Mouse (Mus musculus) regulatory T cell (primary cell): Measurements from ENCODE around the gene Castor2.

ENCODE experiments used
- in situ Hi-C: fragments of 300-600 bp; cut with MboI, MseI; formaldehyde crosslinking; loops from one replicate; pipeline ENCODE4 v1.15.1; 2025; ENCODE audit warnings: high pct_unique_total_duplicates

Gene Castor2

DNA sequence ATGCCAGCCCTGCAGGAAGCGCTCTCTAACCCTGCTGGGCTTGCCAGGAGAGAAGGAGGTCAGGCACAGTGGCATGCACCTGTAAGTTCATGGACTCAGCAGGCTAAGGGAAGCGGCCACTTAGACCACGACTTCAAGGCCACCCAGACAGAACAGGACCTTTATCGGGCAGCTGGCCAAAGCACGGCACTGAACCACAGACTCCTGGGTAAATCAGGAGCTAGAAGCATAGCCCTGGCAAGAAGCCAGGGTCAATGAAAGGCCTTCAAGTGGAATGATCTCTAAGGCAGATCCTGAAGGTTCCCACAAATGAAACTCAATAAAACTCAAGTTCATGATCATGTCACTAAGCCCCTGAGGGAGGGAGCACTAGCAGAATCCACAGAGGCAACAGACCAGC, 65.2 kb downstream of the Castor2 start:
- in situ Hi-C loops: no loop called here

DNA sequence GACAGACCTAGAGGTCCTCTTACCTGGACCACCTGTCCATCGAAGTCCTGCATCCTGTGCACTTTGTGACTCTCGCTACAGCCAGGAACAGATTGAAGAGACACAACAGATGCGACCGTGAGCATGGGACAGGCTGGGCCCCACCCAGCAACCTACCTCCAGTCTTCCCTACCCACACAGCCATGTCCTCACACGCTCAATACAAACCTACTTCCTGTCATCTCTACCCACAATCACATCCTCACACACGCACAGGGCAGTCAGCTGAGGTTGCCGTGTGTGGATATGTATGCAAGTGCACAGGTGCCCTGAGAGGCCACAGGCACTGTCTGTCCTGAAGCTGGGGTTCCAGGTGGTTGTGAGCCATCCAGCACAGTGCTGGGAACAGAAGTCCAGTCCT, 67.1 kb downstream of the Castor2 start:
- in situ Hi-C loops: no loop called here

DNA sequence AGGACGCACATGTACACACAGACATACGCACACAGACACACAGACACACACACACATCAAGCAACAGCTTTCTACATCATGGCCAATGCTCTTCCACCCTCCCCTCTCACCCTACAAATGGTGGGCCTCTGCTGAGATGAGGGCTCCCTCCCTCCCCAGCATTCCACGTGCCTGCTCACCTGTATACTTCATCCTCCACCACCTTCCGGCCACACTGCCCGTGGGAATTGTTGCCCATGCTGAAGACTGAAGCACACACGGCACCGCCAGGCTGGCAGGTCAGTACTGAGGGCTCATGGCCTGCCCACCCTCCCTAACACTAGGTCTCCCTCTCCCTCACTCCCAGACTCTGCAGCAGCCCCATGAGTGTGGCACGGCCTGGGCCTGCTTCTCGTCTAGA, 68.5 kb downstream of the Castor2 start:
- in situ Hi-C loops: no loop called here

DNA sequence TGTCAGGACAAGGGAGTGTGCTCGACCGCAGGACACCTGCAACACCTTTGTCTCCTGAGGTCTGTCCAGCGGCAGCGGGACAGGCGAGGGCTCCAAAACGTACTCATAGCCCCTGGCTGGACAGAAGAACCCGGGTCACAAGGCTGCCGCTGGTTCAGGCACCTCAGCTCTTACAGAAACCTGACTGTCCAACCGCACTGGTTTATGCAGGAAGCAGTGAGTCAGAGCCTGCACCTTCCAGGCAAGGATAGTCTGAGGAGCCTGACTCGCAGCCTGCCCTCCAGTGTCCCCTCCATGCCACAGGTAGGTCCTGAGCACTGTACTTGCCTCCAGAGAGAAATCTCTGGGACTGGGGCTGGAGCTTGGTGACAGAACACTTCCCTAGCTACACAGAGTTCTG, 69.7 kb downstream of the Castor2 start:
- in situ Hi-C loops: no loop called here

DNA sequence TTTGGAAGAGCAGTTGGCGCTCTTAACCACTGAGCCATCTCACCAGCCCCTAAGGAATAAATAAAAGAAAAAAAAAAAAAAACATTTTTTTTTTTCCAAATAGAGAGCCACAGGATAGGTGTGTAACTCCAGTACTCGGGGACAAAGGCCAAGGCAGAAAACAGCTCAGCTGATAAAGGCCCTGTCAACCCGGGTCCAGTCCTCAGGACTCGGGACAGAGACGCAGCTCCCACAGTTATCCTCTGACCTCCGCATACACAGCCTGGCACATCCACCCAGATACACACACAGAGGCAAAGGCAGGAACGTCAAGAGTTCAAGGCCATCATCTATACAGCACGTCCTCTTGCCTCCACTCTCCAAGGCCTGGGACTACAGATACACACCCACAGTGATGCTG, 70.7 kb downstream of the Castor2 start:
- in situ Hi-C loops: no loop called here

- in situ Hi-C loops: no loop called here
Measured at GRCm38 (mm10) chr5:134173206-134173605, 73.7 kb downstream of the Castor2 start.

GRCm38 (mm10) chr5:134175696-134176095, 76.2 kb downstream of the Castor2 start:
- in situ Hi-C loops: no loop called here

DNA sequence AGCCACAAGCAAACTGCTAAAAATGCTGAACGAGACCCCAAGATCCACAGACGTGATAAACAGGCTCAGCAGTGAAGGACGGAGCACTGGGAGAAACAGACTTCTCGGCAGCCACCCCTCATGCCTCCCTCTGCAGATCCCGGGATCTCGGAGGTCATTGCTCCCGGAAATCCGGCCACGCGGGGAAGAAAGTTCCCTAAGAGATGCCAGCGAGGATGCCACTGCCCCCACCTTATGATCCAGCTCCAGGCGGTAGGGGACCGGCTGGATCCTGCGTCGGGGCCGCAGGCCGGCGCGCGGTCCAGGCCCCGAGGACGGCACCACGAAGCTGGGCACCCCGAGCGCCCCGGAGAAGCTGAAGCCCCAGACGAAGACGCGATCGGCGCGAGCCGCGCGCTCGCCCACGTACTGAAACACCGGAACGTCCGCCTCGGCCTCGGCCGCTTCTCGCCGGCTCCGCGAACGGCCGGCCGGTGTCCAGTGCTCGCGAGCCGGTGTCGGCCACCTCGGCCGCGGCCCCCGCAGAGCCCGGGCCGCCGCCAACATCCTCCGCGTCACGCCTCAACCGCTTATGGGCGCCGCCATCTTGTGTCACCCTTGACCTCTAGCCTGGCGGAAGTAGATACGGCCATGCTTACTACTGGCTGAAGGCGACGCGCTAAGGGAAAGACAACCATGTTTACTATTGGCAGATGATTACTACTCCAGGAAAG, 76.8 kb downstream of the Castor2 start, which contains the start of gene Rcc1l:
Gene Rcc1l, minus strand, starts transcription at position 606 of the 713 bp plus-strand sequence.
- in situ Hi-C loops: no loop called here

DNA sequence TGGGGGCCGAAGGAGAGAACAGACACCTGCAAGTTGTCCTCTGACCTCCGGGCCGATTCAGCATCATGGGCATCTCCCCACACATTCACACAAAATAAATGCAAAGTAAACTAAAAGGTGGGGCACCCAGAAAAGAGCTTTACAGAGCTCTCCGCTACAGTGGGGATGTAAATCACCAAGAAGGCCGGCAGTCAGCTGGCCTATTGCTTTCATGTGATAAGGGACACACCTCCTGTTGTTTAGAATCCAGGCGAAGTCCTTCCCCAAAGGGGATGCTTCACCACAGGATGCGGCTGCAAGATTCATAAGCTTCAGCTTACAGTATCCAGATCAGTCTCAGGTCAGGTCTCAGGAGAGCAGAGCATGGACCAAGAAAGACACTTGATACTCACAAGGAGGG, 79.0 kb downstream of the Castor2 start:
- in situ Hi-C loops: no loop called here

GRCm38 (mm10) chr5:134179871-134180270, 80.4 kb downstream of the Castor2 start:
- in situ Hi-C loops: loop anchor here (10.0 kb wide), 1 partner anchor 285 kb away; no protein-coding TSS in a partner anchor

GRCm38 (mm10) chr5:134182172-134182571, 82.7 kb downstream of the Castor2 start:
- in situ Hi-C loops: loop anchor here (10.0 kb wide), 1 partner anchor 283 kb away; no protein-coding TSS in a partner anchor

GRCm38 (mm10) chr5:134182735-134183134, 83.2 kb downstream of the Castor2 start:
- in situ Hi-C loops: loop anchor here (10.0 kb wide), 1 partner anchor 282 kb away; no protein-coding TSS in a partner anchor

DNA sequence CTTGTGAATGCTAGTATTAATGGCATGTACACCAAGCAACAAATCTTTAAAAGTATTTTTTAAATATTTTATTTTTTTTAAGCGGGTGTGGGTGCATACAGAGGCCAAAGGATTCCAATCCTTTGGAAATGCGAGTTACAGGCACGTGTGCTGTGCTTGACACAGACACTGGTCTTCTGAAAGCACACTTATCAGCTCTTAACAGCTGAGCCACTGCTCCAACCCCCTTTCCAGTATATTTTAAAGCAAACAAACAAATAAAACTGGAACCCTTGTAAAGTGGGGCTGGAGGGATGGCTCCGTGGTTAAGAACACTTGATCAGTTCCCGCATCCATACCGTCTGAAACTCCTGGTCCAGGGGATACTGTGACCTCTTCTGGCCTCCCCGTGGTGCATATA, 83.7 kb downstream of the Castor2 start:
- in situ Hi-C loops: loop anchor here (10.0 kb wide), 1 partner anchor 282 kb away; no protein-coding TSS in a partner anchor

DNA sequence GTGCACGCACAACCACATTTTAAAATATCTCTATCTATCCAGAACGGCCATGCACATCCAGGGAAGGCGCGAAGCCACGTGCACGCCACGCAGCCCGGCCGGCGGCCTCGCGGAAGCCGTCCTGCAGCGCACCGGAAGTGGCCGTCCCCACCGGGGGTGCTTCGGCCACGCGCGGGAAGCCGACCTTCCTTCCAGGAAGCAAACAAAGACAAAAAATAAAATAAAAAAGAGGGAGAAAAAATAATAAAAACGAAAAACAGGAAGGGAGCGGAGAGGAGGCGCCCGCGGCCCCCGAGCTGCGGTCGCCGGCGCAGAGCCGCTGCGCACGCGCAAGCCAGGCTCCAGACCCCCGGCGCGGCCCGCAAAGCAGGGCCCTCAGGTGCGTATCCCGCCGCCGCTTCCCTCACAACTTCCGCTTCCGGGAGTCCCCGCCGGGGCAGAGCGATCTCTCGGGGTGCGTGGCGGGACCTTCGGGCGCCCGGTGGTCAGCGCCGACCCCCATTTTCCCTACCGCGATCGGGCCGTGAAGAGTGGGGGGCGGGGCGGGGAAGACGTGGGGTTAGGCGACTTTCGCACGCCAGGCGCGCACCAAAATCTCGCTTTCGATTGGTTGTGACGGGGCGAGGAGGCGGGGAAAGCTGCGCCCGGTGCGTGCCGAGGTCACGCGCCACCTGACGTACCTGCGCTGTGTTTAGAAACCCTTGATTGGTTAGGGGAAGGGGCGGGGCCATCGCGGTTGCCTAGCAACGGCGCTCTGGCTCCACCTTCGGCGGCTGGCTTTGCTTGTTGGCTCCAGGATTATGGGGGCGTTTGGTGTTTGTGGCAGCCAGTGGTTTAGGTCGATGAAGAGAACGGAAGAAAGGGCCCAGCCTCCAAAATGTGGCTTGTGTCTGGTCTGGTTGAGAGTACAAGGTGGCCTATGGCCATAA, 84.6 kb downstream of the Castor2 start, which contains the start of gene Gtf2ird2:
Gene Gtf2ird2, plus strand, starts transcription at position 140 of the 929 bp plus-strand sequence.
- in situ Hi-C loops: loop anchor here (10.0 kb wide), 1 partner anchor 281 kb away; no protein-coding TSS in a partner anchor

GRCm38 (mm10) chr5:134186059-134186458, 86.5 kb downstream of the Castor2 start:
- in situ Hi-C loops: loop anchor here (5.0 to 10.0 kb wide), 2 partner anchors 279 to 306 kb away; no protein-coding TSS in a partner anchor

GRCm38 (mm10) chr5:134186961-134187731, 87.6 kb downstream of the Castor2 start:
- in situ Hi-C loops: loop anchor here (5.0 to 10.0 kb wide), 2 partner anchors 278 to 305 kb away; no protein-coding TSS in a partner anchor

GRCm38 (mm10) chr5:134188571-134188970, 89.1 kb downstream of the Castor2 start:
- in situ Hi-C loops: loop anchor here (5.0 to 10.0 kb wide), 2 partner anchors 276 to 304 kb away; no protein-coding TSS in a partner anchor

DNA sequence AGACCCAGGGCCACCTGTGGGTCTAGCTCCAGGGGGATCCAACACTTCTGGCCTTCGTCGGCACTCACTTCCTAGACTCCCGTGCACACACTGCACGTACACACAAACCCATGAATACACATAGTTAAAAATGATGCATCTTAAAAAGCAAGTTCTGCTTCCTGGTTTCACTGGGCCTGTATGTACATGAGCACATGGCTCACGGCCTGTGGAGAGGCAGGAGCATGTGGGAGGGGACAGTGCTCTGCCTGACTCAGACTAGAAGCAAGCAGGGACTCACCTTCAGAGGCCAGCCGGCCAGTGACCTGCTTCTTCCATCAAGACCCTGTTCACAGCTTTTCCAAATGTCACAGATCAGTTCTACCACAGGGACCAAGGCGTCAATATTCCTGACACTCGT, 94.2 kb downstream of the Castor2 start:
- in situ Hi-C loops: loop anchor here (5.0 kb wide), 2 partner anchors 59 to 164 kb away; no protein-coding TSS in a partner anchor
